Mouse (Mus musculus) left cerebral cortex, adult 8-10 months (tissue): ENCODE data around the gene Preb. TPM values are rescaled to one million over a fixed set of nuclear protein-coding genes. Genes with fewer than 3 reads are reported as not detected.

Experiments
- DNase-seq, 2 experiments: peaks; one replicate each; pipeline ENCODE4 v3.0.0; 2022; ENCODE audit warnings: low spot score in 2 of 2
- total RNA-seq, 4 experiments: library from RNA; stranded (reverse); gene quantifications; 2 replicates each; pipeline ENCODE4 v1.2.4; 2022

Preb gene
- total RNA-seq, 4 experiments from 2014 or later: 114 to 135 (median 128) TPM

GRCm38 (mm10) chr5:30901860-30902259 is 58.3 kb downstream of the Preb start:
- no peak for DNase-seq

Other genes starting within 250 kb of the Preb start
- 10 to 100 TPM; 21.3 to 28.0 (median 27.4) TPM for gene Dpysl5, start 248.8 kb downstream of the Preb start, total RNA-seq
- gene Mapre3, start 145.7 kb downstream of the Preb start, total RNA-seq: 100 to 1,000 TPM; 220 to 238 (median 224) TPM
- gene Tmem214, start 92.3 kb downstream of the Preb start, total RNA-seq: 10 to 100 TPM; 58.3 to 64.4 (median 62.9) TPM
- 10 to 100 TPM; 14.6 to 18.2 (median 17.0) TPM for gene Agbl5, start 71.7 kb downstream of the Preb start, total RNA-seq
- gene Ost4, start 52.6 kb downstream of the Preb start, total RNA-seq: 100 to 1,000 TPM in 1 of 4 experiments, 10 to 100 TPM in 3; 86.3 to 105 (median 90.6) TPM
- gene Emilin1, start 47.0 kb downstream of the Preb start, total RNA-seq: 1 to 10 TPM; 2.3 to 4.2 (median 2.8) TPM
- 10 to 100 TPM; 16.2 to 21.5 (median 18.9) TPM for gene Khk, start 38.9 kb downstream of the Preb start, total RNA-seq
- gene Cgref1, start 14.8 kb downstream of the Preb start, total RNA-seq: 10 to 100 TPM; 23.9 to 28.0 (median 27.1) TPM
- gene Tcf23, start 8.3 kb upstream of the Preb start, total RNA-seq: under 1 TPM; 0.12 to 0.27 (median 0.16) TPM
- 10 to 100 TPM; 77.1 to 86.3 (median 80.2) TPM for gene Atraid, start 88.0 kb upstream of the Preb start, total RNA-seq
- gene Slc5a6, start 88.6 kb upstream of the Preb start, total RNA-seq: 10 to 100 TPM; 16.1 to 22.2 (median 20.6) TPM
- 10 to 100 TPM; 16.8 to 28.5 (median 20.1) TPM for gene Cad, start 94.4 kb upstream of the Preb start, total RNA-seq
- gene Dnajc5g, start 145.9 kb upstream of the Preb start, total RNA-seq: not detected
- 100 to 1,000 TPM; 102 to 124 (median 110) TPM for gene Slc30a3, start 147.9 kb upstream of the Preb start, total RNA-seq
- gene Trim54, start 156.4 kb upstream of the Preb start, total RNA-seq: 1 to 10 TPM in 2 of 4 experiments, under 1 TPM in 2; 0.50 to 2.0 (median 1.1) TPM
- 1 to 10 TPM in 1 of 4 experiments, not detected in 3; 2.3 TPM for gene Ucn, start 178.5 kb upstream of the Preb start, total RNA-seq
- gene Mpv17, start 193.9 kb upstream of the Preb start, total RNA-seq: 10 to 100 TPM; 44.3 to 56.1 (median 49.9) TPM
- 1 to 10 TPM; 1.8 to 6.0 (median 2.5) TPM for gene Gm29609, start 219.6 kb upstream of the Preb start, total RNA-seq
- gene Gtf3c2, start 219.8 kb upstream of the Preb start, total RNA-seq: 10 to 100 TPM; 49.8 to 65.0 (median 58.1) TPM
- gene Snx17, start 232.9 kb upstream of the Preb start, total RNA-seq: 10 to 100 TPM; 80.7 to 85.0 (median 83.6) TPM
- 10 to 100 TPM; 30.1 to 37.0 (median 36.1) TPM for gene Eif2b4, start 233.1 kb upstream of the Preb start, total RNA-seq
- 10 to 100 TPM; 24.1 to 31.4 (median 28.4) TPM for gene Zfp513, start 241.9 kb upstream of the Preb start, total RNA-seq